Mouse (Mus musculus) ES-CJ7 (cell line): ENCODE data around the gene Hoxb9.

Experiments used
- DNase-seq: peaks from one replicate; pipeline ENCODE4 v3.0.0; 2011; ENCODE audit warnings: low read depth, low spot score

The Hoxb9 gene

DNA sequence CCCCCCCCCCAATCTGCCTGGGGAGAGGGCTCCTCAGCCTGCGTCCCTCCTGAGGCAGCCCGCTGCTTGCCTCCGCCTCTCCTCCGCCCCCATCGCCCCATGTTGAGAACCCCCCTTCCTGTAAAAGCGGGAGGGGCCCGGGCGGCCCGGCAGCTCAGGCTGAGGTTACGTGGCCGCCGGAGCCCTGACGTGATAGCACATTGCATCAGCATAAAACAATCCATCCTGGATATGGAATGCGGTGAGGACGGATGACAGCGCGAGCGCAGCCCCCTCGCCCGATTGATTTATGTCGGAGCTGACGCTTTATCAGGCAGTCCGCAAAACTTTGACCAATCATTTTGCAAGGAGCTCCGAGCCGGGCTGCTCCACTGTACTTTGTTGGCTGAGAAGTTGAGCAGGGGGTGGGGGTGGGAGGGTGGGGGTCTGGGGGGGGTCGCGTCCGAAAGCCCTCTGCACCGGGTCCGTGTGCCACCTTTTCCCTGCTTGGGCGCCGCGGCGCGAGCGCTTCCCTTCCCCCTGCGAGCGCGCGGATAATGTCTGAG, at the start of gene Hoxb9:
Gene Hoxb9, plus strand, starts transcription at position 462 of the 545 bp plus-strand sequence.
- DNase-seq: peak; percentile 55

DNA sequence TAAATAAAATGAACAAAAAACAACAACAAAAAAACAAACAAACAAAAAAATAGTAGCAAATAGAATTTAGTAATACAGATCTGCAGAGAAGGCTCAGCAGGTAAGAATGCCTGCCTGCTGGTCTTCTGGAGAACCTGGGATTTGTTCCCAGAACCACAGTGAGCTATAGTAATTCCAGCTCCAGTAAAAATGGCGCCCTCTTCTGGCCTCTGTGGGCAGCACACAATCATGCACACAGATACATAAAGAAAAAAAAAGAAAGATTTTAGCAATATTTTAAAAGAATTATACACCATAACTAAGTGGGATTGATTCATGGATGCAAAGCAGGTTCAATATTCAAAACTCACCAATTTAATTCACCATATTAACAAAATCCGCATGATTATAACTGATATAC, 47.4 kb upstream of the Hoxb9 start:
- DNase-seq: peak; percentile 66

- peak; percentile 17 for DNase-seq
These were observed 43.6 kb upstream of the Hoxb9 start for GRCm38 (mm10) chr11:96227676-96228075.

DNA sequence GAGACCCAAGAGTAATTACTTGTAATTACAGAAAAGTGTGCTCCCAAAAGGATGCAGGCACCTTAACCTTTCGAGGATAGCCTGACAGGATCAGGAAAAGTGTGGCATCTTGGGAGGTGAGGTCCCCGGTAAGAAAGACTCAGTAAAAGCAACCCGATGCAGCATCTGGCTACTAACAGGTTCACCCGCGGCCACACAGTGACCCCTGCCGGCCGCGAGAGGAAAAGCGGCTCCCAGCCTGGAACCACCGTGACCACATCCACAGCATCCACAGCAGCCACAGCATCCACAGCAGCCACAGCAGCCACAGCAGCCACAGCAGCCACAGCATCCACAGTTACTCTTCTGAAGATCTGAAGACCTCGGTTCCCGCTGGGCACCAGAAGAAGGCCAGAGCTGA, 36.4 kb upstream of the Hoxb9 start:
- DNase-seq: peak; percentile 71

DNA sequence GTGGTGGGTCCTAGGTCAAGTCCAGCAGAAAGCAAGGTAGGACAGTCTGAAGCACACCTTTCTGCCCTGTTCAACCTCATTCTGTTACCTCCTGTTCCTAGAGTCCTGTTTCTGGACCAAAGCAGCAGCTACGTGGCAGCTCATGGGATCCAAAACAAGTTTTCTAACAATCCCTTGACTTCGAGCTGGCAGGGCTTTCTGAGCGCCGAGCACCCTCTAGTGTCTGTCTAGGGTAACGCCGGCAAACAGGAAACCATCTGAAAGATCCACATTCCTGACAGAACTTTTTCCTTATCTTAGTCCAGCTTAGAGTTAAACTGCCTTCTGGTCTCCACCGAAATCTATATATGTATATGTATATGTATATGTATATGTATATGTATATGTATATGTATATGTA, 31.0 kb upstream of the Hoxb9 start:
- DNase-seq: peak; percentile 68

DNA sequence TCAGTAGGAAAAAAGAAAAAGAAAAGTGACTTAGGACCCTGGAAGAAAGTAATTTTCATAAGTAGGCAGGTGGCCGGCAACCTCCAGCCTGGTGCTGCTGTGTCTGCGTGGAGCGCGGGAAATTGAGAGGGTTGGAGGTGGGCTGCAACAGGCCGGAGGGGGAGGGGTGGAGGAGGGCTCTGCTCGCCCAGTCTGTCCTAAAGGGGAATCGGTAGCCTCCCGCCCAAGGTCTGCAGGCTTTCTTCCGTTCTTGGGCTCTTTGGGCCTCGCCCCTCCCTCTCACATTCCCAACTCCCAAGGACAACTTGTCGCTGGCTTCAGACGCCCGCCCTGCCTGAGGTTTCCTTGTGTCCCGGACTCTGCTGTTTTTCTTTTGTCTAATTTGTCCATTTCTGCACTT, 20.4 kb upstream of the Hoxb9 start:
- DNase-seq: peak; percentile 96

DNA sequence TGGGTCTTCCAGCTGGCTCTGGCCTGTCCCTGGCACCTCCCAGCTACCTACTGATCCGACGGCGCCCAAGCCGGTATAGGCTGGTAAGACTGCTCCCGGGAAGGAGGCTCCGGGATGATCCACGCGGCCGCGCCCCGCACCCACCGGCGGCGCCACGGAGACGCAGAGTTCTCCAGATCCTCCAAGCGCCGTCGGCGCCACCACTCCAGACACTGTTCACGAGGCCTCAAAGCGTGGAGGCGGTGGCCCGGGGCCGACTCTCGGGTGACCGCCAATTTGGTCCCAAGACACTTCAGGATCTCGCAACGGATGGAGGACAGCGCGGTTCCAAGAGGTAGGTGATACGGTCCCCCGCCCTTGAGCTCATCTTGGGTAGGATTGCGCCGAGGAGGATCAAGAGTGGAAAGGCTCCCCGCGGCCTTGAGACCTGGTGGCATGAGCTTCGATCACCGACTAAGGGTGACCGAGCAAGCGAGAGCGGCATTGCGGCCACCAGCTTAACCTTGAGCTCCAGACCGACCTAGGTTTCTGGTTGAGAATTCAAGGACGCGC, 19.7 kb upstream of the Hoxb9 start:
- peak; percentile 67 for DNase-seq

DNA sequence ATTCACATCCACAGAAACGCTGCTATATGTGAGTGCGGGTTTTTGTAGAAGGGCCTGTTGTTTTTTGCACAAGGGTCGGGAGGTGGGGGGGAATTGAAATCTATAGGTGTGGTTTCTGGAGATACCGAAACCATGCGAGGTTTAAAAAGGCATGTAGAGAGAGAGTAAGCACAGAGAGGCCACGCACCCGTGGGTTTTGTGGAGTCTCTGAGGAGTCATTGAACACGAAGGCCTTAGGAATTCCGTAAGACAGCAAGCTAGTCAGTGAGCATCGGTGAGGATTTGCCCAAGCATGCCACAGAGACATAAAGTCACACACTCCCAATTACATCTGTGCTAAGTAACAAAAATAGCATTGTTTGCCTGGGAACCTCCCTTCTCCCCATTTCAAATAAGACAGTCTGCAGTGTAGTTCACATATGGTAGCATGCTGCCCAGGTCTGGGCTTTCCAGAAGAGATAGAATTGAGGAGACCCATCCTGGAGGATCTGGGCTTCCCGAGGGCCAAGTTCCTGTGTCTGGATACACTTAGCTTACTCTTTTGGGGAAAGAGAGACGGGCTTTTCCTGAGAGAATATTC, 18.6 kb upstream of the Hoxb9 start:
- DNase-seq: no peak

DNA sequence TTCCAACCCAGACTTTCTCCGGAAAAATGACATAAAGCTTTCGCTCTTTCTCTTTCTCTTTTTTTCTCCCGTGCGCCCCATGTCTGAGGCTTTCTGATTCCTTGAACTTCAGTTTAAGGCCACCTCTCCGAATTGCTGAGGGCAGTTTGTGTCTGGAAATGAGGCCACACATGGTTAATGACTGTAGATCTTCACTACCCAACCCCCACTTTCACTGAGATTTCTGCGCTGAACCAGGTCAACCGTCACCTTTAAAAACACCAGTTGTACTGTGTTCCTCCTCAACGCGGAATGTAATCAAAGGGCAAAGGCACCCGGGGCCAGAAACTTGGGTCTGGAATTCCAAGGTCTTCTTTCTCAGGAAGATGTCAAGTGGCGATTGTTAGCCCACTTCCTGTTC, 17.0 kb upstream of the Hoxb9 start:
- DNase-seq: peak; percentile 71

DNA sequence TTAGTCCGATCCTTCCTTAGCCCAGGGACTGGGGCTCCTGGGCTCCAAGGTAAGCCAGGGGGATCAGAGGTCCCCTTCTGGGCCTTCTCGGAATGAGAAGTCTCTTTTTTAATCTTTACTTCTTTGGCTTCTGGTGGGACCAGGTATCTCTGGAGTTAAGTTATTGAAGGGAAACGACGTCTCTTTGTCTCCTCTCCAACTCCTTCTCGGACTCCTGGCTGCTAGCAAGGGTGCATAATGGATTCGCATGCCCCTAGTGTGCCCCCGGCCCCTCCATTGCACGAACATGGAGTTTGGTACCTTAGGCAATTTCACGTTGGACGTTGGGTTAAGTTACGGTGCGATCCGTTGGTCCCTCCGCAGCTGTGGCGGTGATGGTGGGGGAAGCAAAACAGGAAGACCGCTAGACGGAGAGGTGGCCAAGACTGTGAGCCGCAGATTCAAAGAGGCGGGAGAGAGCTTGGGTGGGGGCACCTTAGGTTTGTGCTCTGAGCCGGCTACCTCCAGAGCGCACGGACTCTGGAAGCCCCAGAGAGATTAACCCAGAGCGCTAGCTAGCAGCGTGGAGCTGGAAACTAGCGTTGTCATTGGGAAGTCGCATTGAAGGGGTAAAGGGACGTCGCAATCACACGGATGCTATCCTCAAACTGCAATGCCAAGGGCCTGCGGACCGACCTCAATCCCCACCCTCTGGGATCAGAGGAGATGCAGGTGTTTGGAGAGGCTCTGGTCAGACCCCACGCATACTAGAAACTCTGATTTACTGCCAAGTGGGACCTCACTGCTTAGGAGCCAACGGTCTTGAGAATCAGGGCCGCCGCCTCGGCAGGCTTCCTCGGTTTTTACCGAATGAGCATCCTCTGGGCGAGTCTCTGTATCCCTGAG, 15.9 kb upstream of the Hoxb9 start:
- DNase-seq: no peak

- DNase-seq: peak; percentile 65
These were observed 15.2 kb upstream of the Hoxb9 start for GRCm38 (mm10) chr11:96255996-96256445.

DNA sequence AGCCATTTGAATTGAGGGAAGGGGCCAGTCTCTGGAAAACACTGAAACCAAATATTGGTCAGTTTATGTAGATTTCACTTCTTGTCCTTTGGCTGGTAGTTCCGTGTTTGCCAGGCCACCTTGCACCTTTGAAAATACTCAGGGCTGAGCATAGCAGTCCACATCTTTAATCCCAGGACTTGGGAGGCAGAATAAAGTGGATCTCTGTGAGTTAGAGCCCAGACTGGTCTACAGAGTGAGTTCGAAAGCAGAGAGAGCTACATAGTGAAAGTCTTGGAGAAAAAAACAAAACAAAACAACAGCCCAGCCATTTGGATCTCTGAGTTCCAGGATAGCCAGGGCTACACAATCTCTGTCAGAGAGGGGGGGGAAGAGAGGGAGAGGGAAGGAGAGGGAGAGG, 14.1 kb upstream of the Hoxb9 start:
- DNase-seq: no peak

- DNase-seq: no peak
These were observed 12.2 kb upstream of the Hoxb9 start for GRCm38 (mm10) chr11:96259038-96259437.

DNA sequence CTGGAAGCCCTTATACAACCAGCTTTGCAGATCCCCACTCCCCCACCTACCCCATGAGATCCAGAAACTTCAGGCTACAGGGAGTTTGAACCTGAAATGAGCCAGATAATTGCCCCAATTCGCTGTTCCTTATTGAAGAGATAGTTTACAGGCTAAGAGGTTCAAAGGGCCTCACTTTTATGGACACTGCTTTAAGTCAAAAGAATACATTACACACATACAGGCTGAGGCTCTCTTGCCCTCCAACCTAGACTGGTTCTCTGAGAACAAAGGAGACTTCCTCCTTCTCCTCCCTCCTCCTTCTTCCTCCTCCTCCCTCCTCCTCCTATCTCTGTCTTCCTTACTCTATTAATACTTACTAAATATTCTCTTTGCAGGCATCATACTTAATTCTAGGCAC, 11.7 kb upstream of the Hoxb9 start:
- no peak for DNase-seq

DNA sequence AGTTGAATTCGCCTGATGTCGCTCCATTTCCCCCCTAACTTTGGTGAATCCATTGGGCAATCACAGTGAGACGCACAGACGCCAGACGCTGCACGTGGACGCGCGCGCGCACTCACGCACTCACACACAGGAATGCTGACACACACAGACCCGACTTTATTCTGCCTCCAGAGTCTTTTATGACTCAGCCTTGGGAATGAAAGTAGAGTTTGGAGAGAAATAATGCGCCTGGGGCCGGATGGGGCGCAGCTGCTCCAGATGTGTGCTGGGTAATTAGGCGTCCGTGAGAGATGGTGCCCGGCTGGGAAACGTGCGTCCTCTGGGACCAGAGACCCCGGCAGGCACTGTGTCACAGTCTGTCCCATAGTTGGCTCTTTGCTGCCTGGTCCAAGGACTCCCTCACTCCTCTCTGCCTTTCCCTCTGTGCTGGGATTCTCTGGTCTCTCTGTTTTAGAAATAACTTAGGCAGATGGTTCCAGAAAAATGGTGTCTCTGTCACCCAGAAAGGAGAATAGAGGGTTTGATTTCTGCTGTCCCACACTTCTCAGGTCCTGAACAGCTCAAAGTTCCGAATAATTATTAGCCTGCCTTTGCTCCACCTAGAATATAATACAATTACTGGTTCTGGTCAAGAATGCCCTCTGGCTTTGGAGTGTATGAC, 10.8 kb upstream of the Hoxb9 start:
- DNase-seq: peak; percentile 64

DNA sequence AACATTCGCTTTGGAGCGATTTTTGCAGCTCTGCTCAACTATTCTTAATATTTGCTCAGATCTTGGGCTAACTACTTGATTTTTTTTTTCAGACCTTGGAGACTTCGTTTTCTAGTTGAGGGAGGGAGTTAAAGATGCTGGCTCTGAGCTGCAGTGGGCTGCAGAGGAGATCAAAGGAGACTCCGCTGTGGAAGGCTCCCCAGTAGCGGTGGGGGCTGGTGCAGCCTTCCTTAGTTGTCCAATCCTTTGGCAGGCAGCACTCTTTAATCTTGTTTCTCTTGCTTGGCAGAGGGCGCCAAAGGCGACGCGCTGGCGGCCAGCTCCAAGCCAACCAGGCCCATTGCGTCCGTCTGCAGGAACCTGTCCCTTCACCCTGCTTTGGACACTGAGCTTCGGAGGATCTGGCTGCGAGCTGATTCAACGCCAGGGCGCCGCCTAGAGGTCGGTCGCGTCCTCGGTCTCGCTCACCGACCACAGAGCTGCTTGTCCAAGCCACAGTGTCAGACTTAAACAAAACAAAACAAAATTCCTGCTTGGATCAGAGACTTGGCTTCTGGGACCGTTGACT, 9.8 kb upstream of the Hoxb9 start:
- peak; percentile 80 for DNase-seq

GRCm38 (mm10) chr11:96262262-96262830, 8.9 kb upstream of the Hoxb9 start:
- no peak for DNase-seq

DNA sequence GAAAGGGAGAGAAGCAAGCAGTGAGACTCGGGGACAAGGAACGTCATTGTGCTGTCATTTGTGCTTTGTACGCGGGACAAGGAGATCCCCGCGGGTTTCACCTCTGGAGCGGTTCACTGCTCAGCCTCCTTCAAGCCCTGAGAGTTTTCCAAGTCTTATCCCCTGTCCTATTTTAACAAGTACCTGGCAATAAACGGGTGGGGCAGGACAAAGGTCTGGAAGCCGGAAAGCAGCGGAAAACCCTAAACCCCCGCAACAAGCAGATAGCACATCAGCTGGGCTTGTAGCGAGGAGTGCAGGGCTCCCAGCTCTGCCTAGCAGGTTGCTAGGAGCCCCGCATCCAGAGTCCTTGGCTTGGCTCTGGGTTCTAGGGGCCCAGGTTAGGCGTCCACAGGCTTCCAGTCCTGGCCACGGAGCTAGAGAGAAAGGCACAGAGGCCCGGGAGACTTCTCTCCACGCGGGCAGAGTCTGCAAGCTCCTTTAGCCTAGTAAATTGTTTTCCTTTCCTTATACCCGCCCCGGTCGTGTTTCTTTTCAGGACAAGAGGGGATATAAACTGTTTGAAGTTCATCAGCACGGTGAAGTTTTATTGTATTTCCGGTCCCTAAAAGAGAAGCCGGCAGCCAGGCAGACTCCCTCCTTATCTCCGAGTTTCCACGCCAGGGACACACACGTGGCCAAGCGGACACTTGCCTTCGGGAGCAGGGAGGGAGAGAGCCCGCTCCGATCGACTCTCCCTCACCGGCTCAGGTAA, 7.4 kb upstream of the Hoxb9 start:
- no peak for DNase-seq

- no peak for DNase-seq
These were observed 6.8 kb upstream of the Hoxb9 start for GRCm38 (mm10) chr11:96264390-96265020.

- DNase-seq: no peak
These were observed 5.3 kb upstream of the Hoxb9 start for GRCm38 (mm10) chr11:96265954-96266353.
